Mouse (Mus musculus): ENCODE measurements around the gene Orc5. TPM values are rescaled to one million over a fixed set of nuclear protein-coding genes. Genes with fewer than 3 reads are reported as not detected.
"Not testable (repeated sequence)": the region's sequence is repeated elsewhere in the genome, so short reads cannot be mapped to it uniquely, and the experiment has no call there.

Gene Orc5
- total RNA-seq, 2 experiments from 2014 or later, result 30.3 to 34.9 TPM

- ATAC-seq (replicated peaks; ENCODE audit: poor library complexity), result no peak
Measured at GRCm38 (mm10) chr5:22538996-22539600, 11.1 kb downstream of the Orc5 start.

GRCm38 (mm10) chr5:22536695-22537094 is 13.5 kb downstream of the Orc5 start:
- no peak for ATAC-seq (replicated peaks; ENCODE audit: poor library complexity)

GRCm38 (mm10) chr5:22532571-22532970 is 17.7 kb downstream of the Orc5 start:
- ATAC-seq (replicated peaks; ENCODE audit: poor library complexity), result no peak

- ATAC-seq (replicated peaks; ENCODE audit: poor library complexity), result no peak
Measured at GRCm38 (mm10) chr5:22522612-22523011, 27.6 kb downstream of the Orc5 start.

GRCm38 (mm10) chr5:22519708-22520107 is 30.5 kb downstream of the Orc5 start:
- no peak for ATAC-seq (replicated peaks; ENCODE audit: poor library complexity)

- ATAC-seq (replicated peaks; ENCODE audit: poor library complexity), result not testable (repeated sequence)
Measured at GRCm38 (mm10) chr5:22515745-22516144, 34.5 kb downstream of the Orc5 start.

- 0 out of 2 replicates have a peak, but pooled peaks have one; percentile 29 for ATAC-seq (replicated peaks; ENCODE audit: poor library complexity)
Measured at GRCm38 (mm10) chr5:22514231-22514630, 36.0 kb downstream of the Orc5 start.

- ATAC-seq (replicated peaks; ENCODE audit: poor library complexity), result not testable (repeated sequence)
Measured at GRCm38 (mm10) chr5:22512579-22512978, 37.6 kb downstream of the Orc5 start.

- peak; percentile 64 for ATAC-seq (replicated peaks; ENCODE audit: poor library complexity)
Measured at GRCm38 (mm10) chr5:22511824-22512223, 38.4 kb downstream of the Orc5 start.

- no peak for ATAC-seq (replicated peaks; ENCODE audit: poor library complexity)
Measured at GRCm38 (mm10) chr5:22508560-22508959, 41.7 kb downstream of the Orc5 start.

GRCm38 (mm10) chr5:22499437-22499836 is 50.8 kb downstream of the Orc5 start:
- ATAC-seq (replicated peaks; ENCODE audit: poor library complexity), result no peak

GRCm38 (mm10) chr5:22491088-22491487 is 59.1 kb downstream of the Orc5 start:
- ATAC-seq (replicated peaks; ENCODE audit: poor library complexity), result no peak

- peak; percentile 81 for ATAC-seq (replicated peaks; ENCODE audit: poor library complexity)
Measured at GRCm38 (mm10) chr5:22489091-22489490, 61.1 kb downstream of the Orc5 start.

GRCm38 (mm10) chr5:22486601-22487206 is 63.5 kb downstream of the Orc5 start:
- no peak for ATAC-seq (replicated peaks; ENCODE audit: poor library complexity)

- peak; percentile 63 for ATAC-seq (replicated peaks; ENCODE audit: poor library complexity)
Measured at GRCm38 (mm10) chr5:22485764-22486163, 64.5 kb downstream of the Orc5 start.

- no peak for ATAC-seq (replicated peaks; ENCODE audit: poor library complexity)
Measured at GRCm38 (mm10) chr5:22482567-22482966, 67.7 kb downstream of the Orc5 start.

GRCm38 (mm10) chr5:22472445-22472844 is 77.8 kb downstream of the Orc5 start:
- ATAC-seq (replicated peaks; ENCODE audit: poor library complexity), result not testable (repeated sequence)

GRCm38 (mm10) chr5:22471243-22471642 is 79.0 kb downstream of the Orc5 start:
- no peak for ATAC-seq (replicated peaks; ENCODE audit: poor library complexity)

- ATAC-seq (replicated peaks; ENCODE audit: poor library complexity), result no peak
Measured at GRCm38 (mm10) chr5:22452871-22453661, 97.2 kb downstream of the Orc5 start.

GRCm38 (mm10) chr5:22452452-22452851 is 97.8 kb downstream of the Orc5 start:
- ATAC-seq (replicated peaks; ENCODE audit: poor library complexity), result no peak

- no peak for ATAC-seq (replicated peaks; ENCODE audit: poor library complexity)
Measured at GRCm38 (mm10) chr5:22451764-22452163, 98.5 kb downstream of the Orc5 start.

- ATAC-seq (replicated peaks; ENCODE audit: poor library complexity), result no peak
Measured at GRCm38 (mm10) chr5:22449492-22449891, 100.7 kb downstream of the Orc5 start.
